Mouse (Mus musculus) frontal cortex, adult (tissue): ENCODE results near the gene Krt4.

Experiments
- ATAC-seq: cut with Nextera tagmentation; 2 replicates; pipeline ENCODE4 v1.9.2; 2017; ENCODE audit warnings: mild to moderate bottlenecking, moderate library complexity, mixed read lengths; ENCODE audit not compliant: low TSS enrichment

The Krt4 gene

GRCm38 (mm10) chr15:101924635-101925034, at the start of gene Krt4:
Krt4 (minus strand) TSS chr15:101924735.
- ATAC-seq = no peak

- peak; percentile 90 for ATAC-seq
These were observed 49.0 kb upstream of the Krt4 start for GRCm38 (mm10) chr15:101973414-101974077.

- ATAC-seq = no peak
These were observed 46.0 kb upstream of the Krt4 start for GRCm38 (mm10) chr15:101970536-101970935.

GRCm38 (mm10) chr15:101966808-101967207, 42.3 kb upstream of the Krt4 start:
- ATAC-seq = no peak

- ATAC-seq = no peak
These were observed 34.4 kb upstream of the Krt4 start for GRCm38 (mm10) chr15:101958891-101959290.

GRCm38 (mm10) chr15:101954187-101954586, 29.7 kb upstream of the Krt4 start, which contains the start of gene Krt78:
Krt78 (minus strand) TSS chr15:101954287.
- no peak for ATAC-seq

GRCm38 (mm10) chr15:101952733-101953474, 28.4 kb upstream of the Krt4 start:
- ATAC-seq = no peak

GRCm38 (mm10) chr15:101945430-101945829, 20.9 kb upstream of the Krt4 start:
- ATAC-seq = no peak

- ATAC-seq = 0 out of 2 replicates have a peak, but pooled peaks have one; percentile 52
These were observed 17.4 kb upstream of the Krt4 start for GRCm38 (mm10) chr15:101941948-101942347.

- no peak for ATAC-seq
These were observed 15.8 kb upstream of the Krt4 start, which contains the start of gene Krt79 for GRCm38 (mm10) chr15:101940274-101940829. Krt79 (minus strand) TSS chr15:101940324.

GRCm38 (mm10) chr15:101938600-101939308, 14.2 kb upstream of the Krt4 start:
- ATAC-seq = no peak

- ATAC-seq = no peak
These were observed 8.5 kb upstream of the Krt4 start for GRCm38 (mm10) chr15:101933024-101933423.

GRCm38 (mm10) chr15:101929666-101930065, 5.1 kb upstream of the Krt4 start:
- no peak for ATAC-seq

GRCm38 (mm10) chr15:101929087-101929486, 4.6 kb upstream of the Krt4 start:
- no peak for ATAC-seq

- no peak for ATAC-seq
These were observed 3.0 kb upstream of the Krt4 start for GRCm38 (mm10) chr15:101927340-101928080.

GRCm38 (mm10) chr15:101925041-101925440, 506 bp upstream of the Krt4 start:
- no peak for ATAC-seq

GRCm38 (mm10) chr15:101922296-101922695, 2.2 kb downstream of the Krt4 start:
- no peak for ATAC-seq

GRCm38 (mm10) chr15:101916072-101916471, 8.5 kb downstream of the Krt4 start:
- no peak for ATAC-seq

GRCm38 (mm10) chr15:101904849-101905248, 19.7 kb downstream of the Krt4 start:
- no peak for ATAC-seq

GRCm38 (mm10) chr15:101902171-101903149, 22.1 kb downstream of the Krt4 start:
- ATAC-seq = no peak
